Mouse (Mus musculus) megakaryocyte, adult 5-6 weeks (primary cell): ENCODE data around the gene Hmcn1. TPM values are rescaled to one million over a fixed set of nuclear protein-coding genes. Genes with fewer than 3 reads are reported as not detected.

Experiments used
- ATAC-seq: 2 replicates; pipeline ENCODE4 v1.8.0; 2016; ENCODE audit warnings: mild to moderate bottlenecking, inconsistent platforms; ENCODE audit not compliant: poor library complexity, severe bottlenecking
- total RNA-seq, 2 experiments: library from RNA; stranded (forward) in 1 of 2; stranded (reverse) in 1 of 2; fragments of 153-499, 151-499 nt in 1 of 2; fragments of 221-1000, 200-1000 nt in 1 of 2; gene quantifications; 2 replicates each; pipeline versions ENCODE4 v1.2.3 to v1.2.4; 2015 to 2017

The Hmcn1 gene
- total RNA-seq (2015) (not detected in 2 replicates), total RNA-seq (2017) (not detected in 2 replicates)

DNA sequence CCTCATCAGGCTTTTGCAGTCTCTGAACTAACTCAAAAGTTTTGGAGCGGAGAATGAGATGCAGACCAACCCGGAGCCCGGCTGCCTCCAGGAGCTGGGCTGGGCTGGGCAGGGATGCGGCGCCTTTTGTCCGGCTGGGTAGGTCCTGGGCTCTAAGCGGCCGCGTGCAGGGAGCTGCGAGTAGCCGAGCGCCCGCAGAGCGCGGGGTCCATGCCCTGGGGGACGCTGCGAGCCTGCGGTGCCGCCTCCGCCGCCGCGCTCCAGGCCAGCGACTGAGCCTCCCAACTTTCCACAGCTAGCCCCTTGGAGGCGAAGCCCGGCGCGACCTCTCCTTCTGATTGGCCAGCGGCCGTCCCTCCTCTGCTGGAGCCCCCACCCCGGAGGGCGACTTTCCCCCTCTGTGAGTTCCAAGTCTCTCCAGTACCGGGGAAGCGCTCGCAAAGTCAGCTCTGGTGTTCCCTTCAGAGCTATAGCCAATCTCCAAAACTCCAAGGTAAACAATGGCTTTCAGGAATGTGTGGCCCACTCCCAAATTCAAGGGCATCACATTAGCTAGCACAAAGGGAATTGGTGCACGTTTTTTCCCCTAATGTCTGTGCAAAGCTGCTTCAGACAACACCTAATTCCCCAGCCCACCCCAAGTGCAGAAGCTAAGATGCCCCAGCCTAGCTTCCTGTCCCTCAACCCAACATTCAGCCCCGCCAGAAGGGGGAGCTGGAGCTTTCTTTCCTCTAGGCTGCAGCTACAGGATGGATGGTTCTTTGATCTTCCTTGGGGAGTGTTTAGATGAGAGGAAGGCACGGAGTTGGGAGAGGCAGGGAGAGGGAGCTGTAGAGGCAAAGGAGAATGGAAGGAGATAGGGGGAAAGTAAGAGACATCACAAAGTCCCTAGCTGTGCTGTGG is at the start of gene Hmcn1:
Gene Hmcn1 (minus strand): TSS at position 274 of the 903 bp plus-strand sequence.
- ATAC-seq, result peak; percentile 36

DNA sequence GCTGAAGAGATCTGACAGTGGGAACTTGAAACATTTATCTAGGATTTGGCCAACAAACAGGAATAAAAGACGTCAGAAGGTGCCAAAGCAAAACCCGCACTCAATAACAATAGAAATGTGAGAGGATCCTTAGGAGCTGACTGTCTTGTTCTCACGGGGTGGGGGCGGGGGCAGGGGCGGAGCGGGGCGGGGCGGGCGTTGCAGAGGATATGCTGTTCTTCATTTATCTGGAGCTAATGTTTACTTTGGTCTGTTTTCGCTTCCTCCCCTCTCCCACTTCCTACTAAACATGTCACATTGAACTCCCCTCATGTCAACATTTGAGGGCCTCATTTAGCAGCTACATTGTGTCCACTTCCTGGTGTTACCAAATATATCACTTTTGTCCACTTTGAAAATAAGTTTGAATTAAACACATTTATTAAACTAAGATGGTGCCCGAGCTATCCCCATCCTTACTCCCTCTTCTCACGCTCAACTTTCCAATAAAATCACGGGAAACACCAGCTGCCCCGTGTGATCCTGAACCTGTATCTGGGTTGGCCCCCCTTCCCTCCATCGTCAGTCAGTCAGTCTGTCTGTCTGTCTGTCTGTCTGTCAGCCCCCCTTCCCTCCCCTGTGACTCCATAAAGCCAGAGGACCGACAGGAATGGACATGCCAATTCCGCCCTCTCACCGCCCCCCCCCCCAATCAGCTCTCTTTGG is 47.9 kb upstream of the Hmcn1 start:
- peak; percentile 68 for ATAC-seq

DNA sequence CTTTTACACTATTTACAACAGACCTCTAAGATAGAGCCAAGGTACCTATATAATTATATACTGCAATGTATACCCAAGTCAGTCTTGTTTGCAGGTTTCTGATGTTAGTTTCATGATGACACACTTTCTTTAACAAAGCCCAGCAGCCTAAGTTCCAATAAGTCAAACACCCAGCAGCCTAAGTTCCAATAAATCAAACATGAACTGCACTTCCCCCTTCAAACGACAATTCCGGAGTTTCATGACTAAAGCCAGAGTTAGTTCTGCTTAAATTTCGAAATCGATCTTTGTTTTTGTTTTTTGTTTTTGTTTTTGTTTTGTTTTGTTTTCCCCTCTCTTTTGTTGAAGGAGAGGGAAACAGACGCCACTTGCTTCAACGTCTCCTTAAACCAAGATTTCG is 47.1 kb upstream of the Hmcn1 start:
- ATAC-seq, result peak; percentile 58

DNA sequence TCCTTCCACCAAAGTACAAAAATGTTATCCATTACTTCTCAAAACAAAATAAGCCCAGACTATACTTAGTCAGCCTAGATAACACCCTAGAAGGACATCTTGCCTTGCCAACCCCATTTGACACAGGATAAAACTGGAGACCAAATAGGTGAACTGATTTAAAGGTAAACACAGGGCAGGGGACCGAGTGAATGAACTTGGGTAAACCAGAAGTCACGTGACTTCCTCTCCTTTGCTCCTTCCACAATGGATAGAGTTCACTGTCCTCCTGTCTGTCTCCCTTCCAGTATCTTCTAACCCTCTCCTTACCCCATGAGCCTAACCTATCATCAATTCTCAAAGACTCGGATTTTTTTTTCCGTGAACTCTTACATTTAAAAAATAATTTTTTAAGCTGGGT is 46.0 kb upstream of the Hmcn1 start:
- no peak for ATAC-seq

DNA sequence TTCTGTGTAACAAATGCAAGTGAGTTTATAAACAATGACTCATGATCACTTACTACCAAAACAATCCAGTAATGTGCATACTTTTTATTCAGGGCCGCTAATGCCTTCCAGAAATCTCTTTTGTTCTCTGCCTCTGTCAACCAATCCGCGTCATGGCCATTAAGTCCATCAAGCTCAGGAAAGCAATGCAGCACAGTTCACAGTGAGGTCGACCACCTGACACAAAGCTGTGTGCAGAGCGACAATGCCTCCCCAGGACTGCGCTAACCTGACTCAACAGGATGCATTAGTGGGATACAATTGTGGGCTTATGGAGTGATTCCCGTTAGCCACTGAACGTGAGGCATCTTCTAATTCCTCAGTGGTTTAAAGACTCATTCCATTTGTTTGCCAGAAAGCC is 45.3 kb upstream of the Hmcn1 start:
- no peak for ATAC-seq

DNA sequence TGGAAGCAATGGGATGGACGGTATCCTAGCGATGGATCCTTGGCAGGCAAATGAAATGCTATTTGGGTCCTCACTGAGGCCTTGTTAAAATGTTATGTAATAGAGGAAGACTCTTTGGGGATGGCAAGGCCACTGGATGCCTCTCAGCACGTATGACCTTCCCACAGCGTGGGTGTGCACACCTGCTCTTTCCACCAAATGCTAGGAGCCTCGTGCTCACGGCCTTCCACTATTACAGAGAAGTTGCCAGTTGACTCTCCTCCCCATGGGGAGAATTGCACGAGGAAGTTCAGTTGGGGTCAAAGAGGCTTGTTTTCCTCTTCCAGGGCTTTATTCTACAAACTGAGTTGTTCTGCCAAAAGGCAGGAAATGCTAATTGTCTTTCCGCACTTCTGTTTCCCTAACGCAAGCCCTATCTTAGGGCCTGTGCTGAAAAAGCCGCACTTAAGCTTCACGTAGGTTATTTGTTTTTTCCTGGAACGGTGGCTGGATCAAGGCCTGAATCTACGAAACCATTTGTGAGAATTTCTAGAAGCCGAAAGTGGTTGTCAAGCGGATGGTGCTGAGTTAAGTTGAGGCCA is 43.3 kb upstream of the Hmcn1 start:
- no peak for ATAC-seq

DNA sequence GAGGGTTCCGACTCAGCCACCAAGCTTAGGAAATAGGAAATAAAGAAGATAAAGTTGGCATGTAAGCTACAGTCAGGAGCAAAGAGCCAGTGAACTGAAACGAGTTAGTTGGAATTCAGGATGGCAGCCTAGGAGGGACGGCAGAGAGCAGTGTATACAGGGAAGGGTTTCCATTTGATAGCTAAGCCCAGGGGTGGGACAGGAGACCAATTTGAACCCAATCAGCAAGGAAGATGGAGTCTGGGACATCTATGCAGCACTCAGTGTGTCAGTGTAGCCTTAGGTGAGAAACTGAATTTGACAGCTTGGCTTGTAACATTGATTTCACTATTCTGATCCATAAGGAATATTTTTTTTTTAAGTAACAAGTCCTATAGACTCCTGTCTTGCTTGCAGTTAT is 42.5 kb upstream of the Hmcn1 start:
- ATAC-seq, result no peak

DNA sequence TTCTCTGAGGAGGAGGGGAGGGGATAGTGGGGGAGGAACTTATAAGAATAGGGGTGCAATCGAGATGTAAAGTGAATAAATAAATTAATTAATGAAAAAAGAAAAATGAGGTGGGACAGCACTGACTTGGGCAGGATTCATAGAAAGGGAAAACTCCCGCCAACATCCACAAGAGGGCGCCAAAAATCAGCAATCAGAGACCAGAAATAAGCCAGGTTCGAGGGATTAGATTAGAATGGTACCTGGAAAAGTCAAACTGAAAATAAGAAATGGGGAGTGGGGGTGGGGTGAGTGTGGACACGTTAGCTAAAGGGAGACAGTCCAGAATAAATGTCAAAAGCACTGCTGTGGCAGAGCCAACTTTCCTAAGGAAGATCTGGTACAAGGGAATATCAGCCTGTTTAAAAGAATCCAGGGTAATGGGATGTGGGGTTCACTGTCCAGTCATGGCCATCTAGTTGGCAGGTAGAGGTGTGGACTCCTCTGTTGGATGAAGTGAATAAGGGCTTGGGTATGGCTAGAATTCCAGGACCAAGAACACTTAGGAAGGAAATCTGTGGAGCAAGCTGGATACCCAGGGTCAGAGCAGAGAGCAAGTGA is 41.9 kb upstream of the Hmcn1 start:
- peak; percentile 86 for ATAC-seq

DNA sequence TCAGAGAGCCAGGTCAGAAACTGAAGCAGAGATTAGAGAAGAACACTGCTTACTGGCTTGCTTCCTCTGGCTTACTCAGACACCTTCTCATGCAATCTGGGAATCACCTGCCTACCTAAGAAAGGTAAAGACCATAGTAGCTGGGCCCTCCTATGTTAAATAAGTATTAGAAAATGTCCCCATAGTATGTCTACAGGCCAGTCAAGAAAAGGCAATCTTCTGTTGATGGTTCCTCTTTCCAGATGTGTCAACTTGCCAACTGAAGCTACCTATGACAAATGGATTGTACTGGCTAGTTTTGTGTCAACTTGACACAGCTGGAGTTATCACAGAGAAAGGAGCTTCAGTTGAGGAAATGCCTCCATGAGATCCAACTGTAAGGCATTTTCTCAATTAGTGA is 40.1 kb upstream of the Hmcn1 start:
- no peak for ATAC-seq

DNA sequence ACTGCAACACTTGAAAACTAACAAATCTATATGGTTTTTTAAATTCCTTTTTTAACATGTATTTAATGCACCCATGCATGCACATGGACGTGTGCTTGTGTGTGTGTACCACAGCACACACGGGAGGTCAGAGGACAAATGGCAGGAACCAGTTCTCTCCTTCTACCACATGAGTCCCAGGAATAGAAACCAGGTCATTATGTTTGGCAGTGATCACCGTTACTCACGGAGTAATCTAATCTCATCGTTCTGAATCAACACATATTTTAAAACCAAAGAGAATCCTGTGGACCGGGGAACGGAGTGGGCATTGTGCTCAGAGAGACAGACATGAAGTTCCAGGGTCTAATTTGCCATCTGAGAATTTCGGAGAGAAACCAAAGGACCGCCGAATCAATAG is 38.3 kb upstream of the Hmcn1 start:
- ATAC-seq, result no peak

DNA sequence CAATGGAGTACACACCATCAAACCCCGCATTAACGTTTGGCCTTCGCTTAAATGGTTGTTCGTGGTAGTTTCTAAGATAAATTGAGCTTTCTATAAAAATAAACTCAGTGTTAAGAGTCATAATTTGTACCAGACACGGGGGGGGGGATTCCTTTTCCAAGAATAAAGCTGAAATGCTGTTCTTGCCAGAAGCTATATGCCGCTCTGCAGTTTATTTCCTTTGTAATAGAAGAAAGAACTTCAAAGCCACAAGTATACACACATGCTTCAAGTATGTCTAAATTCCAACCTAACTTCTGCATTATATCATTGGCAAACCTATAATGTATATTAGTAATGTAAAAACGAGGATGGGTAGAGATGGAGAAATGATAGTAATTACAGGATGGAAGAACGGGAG is 37.9 kb upstream of the Hmcn1 start:
- ATAC-seq, result no peak

DNA sequence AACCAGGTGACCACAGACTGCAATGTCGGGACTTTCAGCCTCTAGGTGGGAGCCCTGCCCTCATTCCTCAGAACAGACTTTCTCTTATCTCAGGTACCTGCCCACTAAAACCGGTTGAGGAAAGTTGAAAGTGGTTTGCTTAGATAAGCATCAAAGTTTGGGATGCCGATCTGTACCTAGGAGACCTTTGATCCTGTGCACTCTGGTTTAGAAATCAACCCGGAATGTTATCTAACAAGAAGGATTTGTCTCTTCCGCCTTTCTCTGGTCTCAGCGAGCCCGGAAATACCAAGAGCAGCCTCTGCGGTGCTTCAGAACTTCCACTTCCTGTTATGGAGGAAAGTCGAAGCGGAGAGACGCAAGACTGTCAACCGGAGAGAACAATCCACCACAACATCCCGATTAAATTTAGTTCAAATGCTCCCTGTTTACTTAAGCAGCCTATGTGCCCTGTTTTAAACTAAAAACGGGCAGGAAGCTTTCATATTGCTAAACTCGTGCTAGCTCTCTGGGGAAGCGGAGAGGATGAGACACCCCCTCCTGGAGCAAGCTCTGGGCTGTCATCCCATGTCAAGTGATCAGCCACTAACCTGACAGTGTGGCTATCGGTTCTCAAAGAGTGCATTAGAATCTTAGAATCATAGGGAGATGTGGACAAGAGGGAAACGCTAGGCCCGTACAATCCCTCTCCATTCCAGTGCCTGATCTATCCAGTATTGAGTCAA is 32.0 kb upstream of the Hmcn1 start:
- ATAC-seq, result peak; percentile 97

DNA sequence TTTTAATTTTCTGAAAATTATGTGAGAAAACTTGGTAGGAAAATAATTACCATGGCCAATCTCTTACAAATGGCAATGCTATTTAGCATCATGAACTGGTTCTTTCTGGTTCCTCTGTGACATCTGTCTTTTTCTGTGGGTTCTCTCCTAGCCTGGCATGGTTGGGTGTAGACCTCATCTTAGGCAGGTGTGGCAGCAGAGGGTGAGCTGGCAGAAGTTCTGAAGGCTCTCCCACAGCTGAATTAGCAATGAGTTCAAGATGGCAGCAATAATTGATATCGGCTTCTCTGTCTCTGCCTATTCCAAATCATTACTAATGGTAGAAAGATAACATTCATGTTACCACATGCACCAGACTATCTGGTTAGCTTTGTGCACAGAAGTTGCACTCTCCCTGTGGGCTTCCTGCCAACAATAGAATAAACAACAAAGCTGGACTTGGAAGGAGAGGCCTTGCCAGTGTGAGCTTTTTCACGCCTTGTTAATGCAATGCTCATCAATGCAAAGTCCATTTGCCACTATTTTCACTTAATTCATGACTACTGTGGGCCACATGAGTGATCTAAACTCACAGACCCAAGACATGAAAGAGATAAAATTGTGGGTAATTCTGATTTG is 26.1 kb upstream of the Hmcn1 start:
- ATAC-seq, result no peak

DNA sequence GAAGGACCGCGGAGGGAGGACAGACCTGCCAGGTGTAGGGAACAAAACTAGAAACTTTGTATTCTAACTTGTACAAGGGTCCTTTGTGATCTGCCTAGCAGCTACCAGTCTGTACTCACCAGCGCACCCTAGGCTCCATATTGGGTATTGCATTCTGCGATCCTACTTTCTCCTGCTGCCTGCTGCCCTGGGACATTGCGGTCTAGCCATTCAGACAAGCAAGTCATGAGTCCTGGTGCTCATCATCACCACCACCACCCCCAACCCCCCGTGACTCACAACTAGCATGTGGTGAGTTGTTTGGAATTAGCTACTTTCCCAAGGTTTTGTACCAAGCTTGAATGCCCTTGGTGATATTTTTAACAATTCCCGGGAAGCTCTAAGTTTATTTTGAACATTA is 17.8 kb upstream of the Hmcn1 start:
- peak; percentile 84 for ATAC-seq

DNA sequence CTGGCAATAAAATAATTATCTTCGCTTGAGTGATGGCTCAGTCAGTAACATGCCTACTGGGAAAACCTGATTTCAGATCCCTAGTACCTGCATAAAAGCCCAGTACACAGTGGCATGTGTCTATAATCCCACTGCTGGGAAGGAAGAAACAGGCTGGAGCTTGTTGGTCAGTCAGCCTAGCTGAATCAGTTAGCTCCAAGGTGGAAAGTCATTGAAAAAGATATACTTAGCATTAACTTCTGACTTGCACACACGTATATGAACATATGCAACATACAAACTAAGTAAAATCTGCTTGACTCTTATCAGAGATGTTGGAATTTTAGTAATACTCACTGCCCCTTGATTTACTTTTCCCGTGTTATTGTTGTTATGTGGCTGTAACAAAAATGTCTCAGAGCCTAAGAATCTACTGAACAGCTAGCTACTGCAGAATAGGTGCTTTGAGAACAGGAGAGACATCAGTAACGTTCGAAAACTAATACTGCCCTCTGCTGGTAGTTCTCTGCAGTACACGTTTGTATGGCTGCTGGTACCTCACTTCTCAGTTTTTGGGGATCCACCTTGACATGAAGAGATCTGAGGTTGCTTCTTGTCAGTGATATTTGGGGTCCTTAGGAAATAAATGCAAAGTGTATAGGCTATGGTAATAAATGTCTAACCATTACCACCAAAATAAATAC is 16.0 kb upstream of the Hmcn1 start:
- peak; percentile 78 for ATAC-seq

DNA sequence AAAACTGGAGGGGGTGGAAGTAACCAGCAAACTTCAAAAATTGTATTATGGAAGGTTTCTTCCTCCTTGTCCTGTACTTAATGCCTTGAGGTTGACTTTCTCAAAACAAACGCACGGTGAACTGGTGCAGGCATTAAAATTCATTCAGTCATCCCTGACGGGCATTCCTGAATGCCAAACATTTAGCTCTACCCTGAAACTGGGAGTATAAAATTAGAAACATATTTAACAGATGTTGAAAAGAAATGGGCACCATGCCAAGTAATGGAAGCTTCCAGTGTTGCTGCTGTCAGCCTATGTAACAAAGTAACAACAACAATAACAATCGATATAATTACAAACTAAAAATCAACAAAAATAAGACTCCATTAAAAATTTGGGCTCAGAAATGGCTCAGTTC is 14.5 kb upstream of the Hmcn1 start:
- ATAC-seq, result no peak

DNA sequence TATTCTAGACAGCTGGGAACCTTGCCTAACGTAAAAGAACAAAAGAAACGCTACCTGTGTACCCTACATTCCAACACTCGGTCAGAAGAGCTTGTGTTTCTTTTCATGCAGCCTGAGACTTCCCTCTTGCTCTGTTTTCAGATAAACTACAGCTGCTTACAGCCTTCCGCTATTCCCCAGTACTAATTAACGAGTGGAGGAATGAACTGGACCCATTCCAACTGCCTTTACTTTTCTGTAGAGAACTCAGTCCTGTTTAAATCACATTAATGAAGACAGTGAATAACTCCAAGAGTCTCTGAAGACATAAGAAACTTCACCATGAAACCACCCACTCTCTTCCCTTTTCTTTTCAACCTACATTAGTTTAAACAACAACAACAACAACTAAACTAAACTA is 10.8 kb upstream of the Hmcn1 start:
- ATAC-seq, result no peak

DNA sequence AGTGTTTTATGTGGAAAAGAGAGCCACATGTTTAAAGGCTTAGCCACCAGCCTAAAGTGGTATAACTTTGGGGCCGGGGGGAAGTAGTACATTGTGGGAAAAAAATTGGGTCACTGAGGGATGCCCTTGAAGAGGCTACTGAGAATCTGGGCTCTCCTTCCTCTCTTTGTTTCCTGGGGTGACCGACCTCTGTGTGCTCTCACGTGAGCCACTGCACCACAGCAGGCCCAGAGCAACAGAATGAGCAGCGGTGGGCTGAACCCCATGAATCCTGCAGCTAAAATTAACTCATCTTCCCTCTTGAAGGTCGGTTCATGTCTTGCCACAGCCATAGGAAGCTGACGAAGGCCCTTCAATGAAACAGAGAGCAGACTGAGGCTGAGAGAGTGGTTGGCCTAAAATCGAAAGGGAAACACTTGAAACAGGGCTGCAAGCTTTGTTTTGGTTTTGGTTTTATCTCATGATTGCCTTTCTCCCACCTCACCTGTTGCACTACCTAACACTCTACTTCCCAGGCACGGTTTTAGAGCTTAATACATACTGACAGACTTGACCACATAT is 8.7 kb upstream of the Hmcn1 start:
- peak; percentile 41 for ATAC-seq

DNA sequence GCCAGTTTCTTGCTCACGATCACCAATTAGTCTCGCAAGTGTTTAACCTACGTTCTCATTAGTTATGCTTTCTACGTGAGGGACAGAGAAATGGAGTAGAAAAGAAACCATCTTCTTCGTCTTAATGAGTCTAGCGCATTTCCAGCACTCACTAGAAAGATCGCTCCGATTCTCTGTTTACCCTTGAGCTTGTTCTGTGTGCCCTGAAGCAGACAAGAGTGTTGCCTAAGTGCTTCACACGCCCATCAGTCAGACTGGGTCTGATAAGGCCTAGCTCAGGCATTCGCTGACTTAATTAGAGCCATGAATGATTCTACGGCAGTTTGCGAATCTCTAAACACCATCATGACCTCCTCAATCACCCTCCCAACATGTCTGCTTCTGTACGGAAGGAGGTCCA is 7.5 kb upstream of the Hmcn1 start:
- ATAC-seq, result no peak
